Mouse (Mus musculus) heart, embryonic 10.5 days (tissue): Measurements from ENCODE around the gene Hivep2. TPM values are rescaled to one million over a fixed set of nuclear protein-coding genes. Genes with fewer than 3 reads are reported as not detected.

Experiments used
- DNase-seq: peaks from one replicate; pipeline ENCODE4 v3.0.0-alpha.2; 2017; ENCODE audit warnings: low spot score
- H3K27ac ChIP-seq: fragments of 300-500 bp; sonication (generic); 2 replicates; pipeline ENCODE4 v1.5.1; 2016; ENCODE audit warnings: mild to moderate bottlenecking
- H3K27me3 ChIP-seq: fragments of 300-500 bp; sonication (generic); 2 replicates; pipeline ENCODE4 v1.6.1; 2016; ENCODE audit warnings: mild to moderate bottlenecking; ENCODE audit not compliant: poor library complexity, insufficient read depth, severe bottlenecking
- H3K36me3 ChIP-seq: fragments of 300-500 bp; sonication (generic); 2 replicates; pipeline ENCODE4 v1.6.1; 2016; ENCODE audit warnings: mild to moderate bottlenecking, moderate library complexity
- H3K4me1 ChIP-seq: fragments of 300-500 bp; sonication (generic); 2 replicates; pipeline ENCODE4 v1.6.1; 2016; ENCODE audit warnings: mild to moderate bottlenecking
- H3K4me3 ChIP-seq: fragments of 300-500 bp; sonication (generic); 2 replicates; pipeline ENCODE4 v1.5.1; 2016; ENCODE audit warnings: mild to moderate bottlenecking, moderate library complexity
- H3K9me3 ChIP-seq: fragments of 300-500 bp; sonication (generic); 2 replicates; pipeline ENCODE4 v1.6.1; 2016; ENCODE audit warnings: mild to moderate bottlenecking, moderate library complexity
- WGBS: fragments of 180-500 bp; shearing (Covaris S2); methylation state at CpG from one replicate; pipeline ENCODE4 v1.1.7; 2016; 5-methylcytosine and 5-hydroxymethylcytosine counted together
- polyA plus RNA-seq: library from polyadenylated mRNA; unstranded; fragments of >200 nt; fragmentation: Nextera tagmentation; extraction: Ambion mirVana; gene quantifications from 2 replicates; pipeline ENCODE4 v1.2.1, GENCODE M21; 2016

Hivep2 gene
- polyA plus RNA-seq, 1 experiment from 2014 or later, result 3.4 TPM

DNA sequence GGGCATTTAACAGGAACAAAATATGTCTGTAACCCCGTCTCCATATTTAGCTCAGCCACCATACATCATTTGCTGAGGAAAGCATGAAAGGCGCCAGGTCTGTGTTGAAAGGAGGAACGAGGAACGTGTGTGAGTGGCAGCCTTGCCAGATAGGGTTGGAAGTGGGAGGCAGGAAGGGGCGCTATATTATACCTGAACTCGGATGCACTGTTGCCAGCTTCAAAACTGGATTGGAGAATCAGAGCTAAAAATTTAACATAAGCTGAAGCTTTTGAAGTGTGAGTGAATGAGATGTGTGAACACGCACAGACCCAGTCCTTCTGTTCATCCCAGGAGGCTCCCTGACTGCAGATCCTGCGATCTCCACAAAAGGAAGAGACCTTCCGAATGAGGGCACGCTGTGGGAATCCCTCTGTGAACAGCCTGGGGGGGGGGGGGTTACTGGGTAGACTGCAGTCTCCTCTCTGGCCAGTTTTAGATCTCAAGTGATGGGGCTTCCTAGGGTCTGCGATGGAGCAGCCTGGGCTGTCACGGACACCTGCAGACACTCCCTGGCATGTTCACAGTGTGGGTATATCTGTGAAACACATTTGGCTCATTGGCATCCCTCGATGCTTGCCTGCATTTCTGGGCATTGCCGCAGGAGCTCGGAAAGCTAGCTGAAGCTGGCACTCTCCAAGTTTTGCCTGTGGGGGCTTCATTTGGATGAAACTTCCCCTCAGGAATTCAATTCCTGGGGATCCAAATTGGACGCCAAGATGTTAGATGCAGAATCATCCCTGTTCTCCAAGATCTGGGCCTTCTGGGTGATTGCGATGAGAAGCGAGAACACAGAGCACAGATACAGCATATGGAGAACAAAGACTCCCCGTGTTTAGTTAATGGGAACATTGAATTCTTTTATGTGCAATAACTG lies 213.8 kb downstream of the Hivep2 start:
- H3K36me3 ChIP-seq, result no peaks in the 10 kb centered on the region
- H3K4me1 ChIP-seq, result no peaks in the 10 kb centered on the region; the same call in 1 of the 2 replicates
- no peaks in the 10 kb centered on the region for H3K27me3 ChIP-seq
- WGBS, result 69% methylated on average over 19 of the region's 19 CpGs
- H3K27ac ChIP-seq, result no peak overlapping the region
- H3K9me3 ChIP-seq, result no peaks in the 10 kb centered on the region
- H3K4me3 ChIP-seq, result no peak overlapping the region
- peak; percentile 25 for DNase-seq

GRCm38 (mm10) chr10:14186352-14186976 lies 220.6 kb downstream of the Hivep2 start:
- WGBS, result 69% methylated on average over 11 of the region's 11 CpGs
- DNase-seq, result no peak
- no peaks in the 10 kb centered on the region for H3K9me3 ChIP-seq
- H3K4me3 ChIP-seq, result no peak overlapping the region
- no peaks in the 10 kb centered on the region for H3K36me3 ChIP-seq
- H3K27me3 ChIP-seq, result no peaks in the 10 kb centered on the region
- peaks cover 33% of the 10 kb centered on the region for H3K4me1 ChIP-seq
- H3K27ac ChIP-seq, result 0 out of 2 replicates have a peak overlapping the region, but pooled peaks have one; percentile 36

DNA sequence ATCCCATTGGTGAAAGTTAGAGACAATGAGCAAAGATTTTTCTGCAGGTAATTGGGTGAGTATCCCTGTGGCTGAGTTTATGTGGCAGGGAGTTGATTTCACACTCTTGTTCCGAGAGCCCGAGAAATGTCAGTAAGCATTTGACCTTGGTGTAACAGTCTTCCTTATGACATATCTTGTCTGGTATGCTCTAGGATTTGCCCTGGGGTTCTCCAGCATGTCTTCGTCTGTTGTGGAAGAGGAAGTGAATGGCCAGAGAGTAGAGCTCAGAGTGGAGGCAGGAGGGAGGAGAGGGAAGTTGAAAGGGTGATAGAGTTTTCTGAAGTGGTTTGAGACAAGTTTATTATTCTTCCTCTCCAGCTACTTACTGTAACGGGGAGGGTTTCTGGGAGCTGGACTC lies 223.2 kb downstream of the Hivep2 start:
- H3K4me1 ChIP-seq, result peaks cover 37% of the 10 kb centered on the region

DNA sequence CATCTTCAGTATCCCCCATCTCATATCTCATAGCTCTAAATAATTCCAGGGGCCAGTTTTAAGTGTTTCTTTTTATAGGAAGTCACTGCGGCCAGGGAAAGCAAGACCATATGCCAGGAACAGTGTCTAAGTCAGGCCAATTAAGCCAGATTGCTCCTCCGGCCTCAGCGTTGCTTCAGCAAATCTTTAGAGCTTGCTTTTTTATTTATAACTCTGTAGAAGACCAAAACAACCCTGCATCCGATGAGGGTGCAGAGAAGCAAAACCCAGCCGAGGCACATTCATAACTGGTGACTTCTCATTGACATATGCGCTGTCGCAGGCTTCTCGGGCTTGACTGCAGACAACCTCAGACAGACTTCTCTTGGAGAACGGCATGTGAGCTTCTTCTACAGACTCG lies 225.3 kb downstream of the Hivep2 start:
- no peak for DNase-seq
- Histone ChIP-seq H3K27ac (peak overlapping the region; percentile 29; the same call in 1 of the 2 replicates), H3K36me3 (no peaks in the 10 kb centered on the region), H3K4me1 (peaks cover 35% of the 10 kb centered on the region), H3K4me3 (no peak overlapping the region), H3K9me3 (no peaks in the 10 kb centered on the region), H3K27me3 (no peaks in the 10 kb centered on the region; the same call in 1 of the 2 replicates)
- WGBS, result 66% methylated on average over 10 of the region's 10 CpGs

More for the DNA sequence above, 223.2 kb downstream of the Hivep2 start:
- DNase-seq, result no peak
- Histone ChIP-seq H3K27me3 (no peaks in the 10 kb centered on the region), H3K27ac (peak overlapping the region; percentile 42; the same call in 1 of the 2 replicates), H3K4me3 (no peak overlapping the region), H3K36me3 (no peaks in the 10 kb centered on the region), H3K9me3 (no peaks in the 10 kb centered on the region)
- 31% methylated on average over 4 of the region's 4 CpGs for WGBS

DNA sequence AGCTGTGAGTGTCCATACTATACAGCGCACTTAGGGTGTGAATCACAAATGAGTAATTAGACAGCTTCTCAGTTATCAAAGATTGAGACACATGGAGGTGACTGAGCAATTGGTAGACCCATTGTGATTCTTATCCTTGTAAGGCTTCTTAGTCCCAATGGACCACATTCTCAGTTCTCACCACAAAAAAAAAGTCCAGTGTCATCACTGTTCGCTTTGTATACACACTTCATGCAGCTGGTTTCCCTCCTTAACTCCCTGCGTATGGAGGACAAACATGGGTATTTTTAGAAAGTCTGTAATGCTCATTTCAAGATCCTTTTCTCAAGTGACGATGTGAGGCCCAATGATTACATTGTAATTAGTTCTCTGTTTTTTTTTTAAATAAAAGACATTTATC lies 226.3 kb downstream of the Hivep2 start:
- no peak overlapping the region for H3K4me3 ChIP-seq
- H3K27me3 ChIP-seq, result no peaks in the 10 kb centered on the region; the same call in 1 of the 2 replicates
- no peaks in the 10 kb centered on the region for H3K36me3 ChIP-seq
- DNase-seq, result no peak
- H3K9me3 ChIP-seq, result no peaks in the 10 kb centered on the region
- whole genome bisulfite sequencing, result 78% methylated on average over 4 of the region's 4 CpGs
- peaks cover 30% of the 10 kb centered on the region; the same call in 1 of the 2 replicates for H3K4me1 ChIP-seq
- H3K27ac ChIP-seq, result no peak overlapping the region

DNA sequence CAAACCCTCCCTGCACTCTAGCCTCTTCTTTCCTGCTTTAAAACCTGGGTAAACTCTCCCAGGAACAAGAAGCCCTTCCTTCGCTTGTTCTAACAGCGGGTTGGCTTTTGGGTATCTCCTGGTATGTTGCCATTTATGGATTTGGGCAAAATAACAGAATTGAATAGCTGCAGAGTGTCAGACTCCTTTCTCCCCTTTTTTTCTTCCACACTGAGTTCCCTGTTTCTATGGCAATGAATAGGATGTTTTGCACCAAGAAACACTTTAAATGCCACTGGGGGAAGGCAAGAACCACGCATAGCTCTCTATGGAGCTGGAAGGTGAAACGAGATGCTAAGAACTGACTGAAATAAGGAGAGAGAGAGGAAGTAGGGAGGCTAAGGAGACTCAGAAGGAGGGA lies 227.8 kb downstream of the Hivep2 start:
- no peak for DNase-seq
- H3K27me3 ChIP-seq, result no peaks in the 10 kb centered on the region; the same call in 1 of the 2 replicates
- no peaks in the 10 kb centered on the region for H3K9me3 ChIP-seq
- H3K4me1 ChIP-seq, result peaks cover 20% of the 10 kb centered on the region; the same call in 1 of the 2 replicates
- H3K27ac ChIP-seq, result no peak overlapping the region
- H3K4me3 ChIP-seq, result no peak overlapping the region
- H3K36me3 ChIP-seq, result no peaks in the 10 kb centered on the region
- WGBS, result 82% methylated on average over 4 of the region's 4 CpGs

DNA sequence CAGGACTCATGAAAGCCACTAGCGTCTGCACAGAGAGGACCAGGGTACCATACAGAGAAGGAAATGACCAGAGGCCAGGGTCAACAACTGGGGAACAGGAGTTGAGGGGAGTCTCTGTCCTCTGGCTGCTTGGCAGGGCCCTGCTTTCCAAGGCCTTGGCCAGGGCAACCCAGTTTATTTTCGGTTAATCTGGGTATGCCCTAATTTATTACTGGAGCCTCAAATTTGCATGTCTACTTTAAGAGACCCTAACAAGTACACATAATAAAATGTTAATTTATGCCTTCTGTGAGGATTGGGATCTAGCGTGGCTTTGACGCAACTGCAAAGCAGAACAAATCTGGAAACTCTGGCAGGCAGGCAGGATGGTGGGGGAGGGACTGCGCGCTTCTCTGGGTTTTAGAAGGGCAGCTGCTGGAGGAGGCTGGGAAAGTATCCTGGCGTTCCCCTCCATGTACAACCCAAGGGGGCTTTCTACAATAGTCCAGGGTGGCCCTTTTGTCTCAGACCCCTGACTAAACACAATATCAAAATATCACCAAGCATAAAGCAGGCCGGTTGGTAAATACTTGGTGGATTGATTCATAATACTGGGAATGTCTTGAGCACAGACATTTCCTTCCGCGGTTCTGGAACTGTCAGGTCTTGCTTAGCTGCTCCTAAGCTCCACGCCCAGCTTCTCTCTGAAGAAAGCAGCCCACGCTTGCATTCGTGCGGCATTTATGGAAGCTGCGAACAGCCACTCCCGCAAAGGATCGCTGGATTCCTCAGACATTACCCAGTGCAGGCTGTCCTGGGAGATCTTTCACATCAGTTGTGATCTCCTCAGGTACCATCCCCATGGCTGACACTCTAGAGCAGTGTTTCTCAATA lies 230.1 kb downstream of the Hivep2 start:
- H3K4me1 ChIP-seq, result peaks cover 8% of the 10 kb centered on the region; the same call in 1 of the 2 replicates
- WGBS, result 81% methylated on average over 17 of the region's 17 CpGs
- no peaks in the 10 kb centered on the region for H3K9me3 ChIP-seq
- no peak overlapping the region for H3K4me3 ChIP-seq
- no peaks in the 10 kb centered on the region; the same call in 1 of the 2 replicates for H3K27me3 ChIP-seq
- H3K36me3 ChIP-seq, result no peaks in the 10 kb centered on the region
- H3K27ac ChIP-seq, result no peak overlapping the region
- no peak for DNase-seq

GRCm38 (mm10) chr10:14196785-14197184 lies 230.9 kb downstream of the Hivep2 start:
- 0 out of 2 replicates have a peak, but pooled peaks cover 3% of the 10 kb centered on the region for H3K4me1 ChIP-seq
- WGBS, result 84% methylated on average over 7 of the region's 7 CpGs
- H3K27me3 ChIP-seq, result no peaks in the 10 kb centered on the region; the same call in 1 of the 2 replicates
- DNase-seq, result no peak
- H3K36me3 ChIP-seq, result no peaks in the 10 kb centered on the region
- no peak overlapping the region for H3K27ac ChIP-seq
- H3K4me3 ChIP-seq, result no peak overlapping the region
- no peaks in the 10 kb centered on the region for H3K9me3 ChIP-seq

GRCm38 (mm10) chr10:14197261-14197660 lies 231.4 kb downstream of the Hivep2 start:
- 59% methylated on average over 6 of the region's 6 CpGs for WGBS
- Histone ChIP-seq H3K27me3 (no peaks in the 10 kb centered on the region; the same call in 1 of the 2 replicates), H3K27ac (no peak overlapping the region), H3K4me1 (no peaks in the 10 kb centered on the region), H3K36me3 (no peaks in the 10 kb centered on the region), H3K9me3 (no peaks in the 10 kb centered on the region), H3K4me3 (no peak overlapping the region)
- no peak for DNase-seq

DNA sequence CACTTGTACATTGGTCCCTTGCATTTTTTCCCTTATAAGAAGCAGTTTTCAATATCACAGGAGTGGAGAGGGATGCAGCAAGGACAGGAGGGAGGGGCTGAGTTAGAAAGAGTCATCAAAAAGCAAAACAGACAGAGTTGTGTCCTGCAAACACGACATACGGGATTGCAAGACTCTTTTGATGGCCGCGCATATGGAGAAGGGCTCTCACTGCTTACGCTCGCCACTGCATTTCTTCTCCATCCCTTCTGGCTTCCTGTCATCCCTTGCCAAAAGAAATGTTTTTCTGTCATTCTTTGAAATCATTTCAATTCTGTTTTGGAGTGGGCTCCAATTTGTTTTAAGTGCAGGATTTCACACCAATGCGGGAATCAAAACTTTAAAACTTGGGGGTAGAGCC lies 233.5 kb downstream of the Hivep2 start:
- Histone ChIP-seq H3K4me3 (no peak overlapping the region), H3K36me3 (no peaks in the 10 kb centered on the region), H3K9me3 (no peaks in the 10 kb centered on the region), H3K27ac (no peak overlapping the region), H3K27me3 (no peaks in the 10 kb centered on the region; the same call in 1 of the 2 replicates), H3K4me1 (no peaks in the 10 kb centered on the region)
- WGBS, result 69% methylated on average over 7 of the region's 7 CpGs
- DNase-seq, result no peak

GRCm38 (mm10) chr10:14200310-14200709 lies 234.4 kb downstream of the Hivep2 start:
- 0% methylated on average over 2 of the region's 2 CpGs for WGBS
- no peak for DNase-seq
- no peaks in the 10 kb centered on the region for H3K4me1 ChIP-seq
- no peaks in the 10 kb centered on the region for H3K9me3 ChIP-seq
- no peak overlapping the region for H3K27ac ChIP-seq
- H3K4me3 ChIP-seq, result no peak overlapping the region
- no peaks in the 10 kb centered on the region for H3K36me3 ChIP-seq
- H3K27me3 ChIP-seq, result no peaks in the 10 kb centered on the region; the same call in 1 of the 2 replicates
